Mouse (Mus musculus) midbrain, embryonic 12.5 days (tissue): Measurements from ENCODE around the gene Krt83. TPM values are rescaled to one million over a fixed set of nuclear protein-coding genes. Genes with fewer than 3 reads are reported as not detected.

Experiments
- ATAC-seq: fragments of 200-750 bp; cut with Nextera tagmentation; 2 replicates; pipeline ENCODE4 v1.8.0; 2017; ENCODE audit warnings: low read depth, moderate TSS enrichment, moderate library complexity; ENCODE audit not compliant: low FRiP score
- H3K27ac ChIP-seq: fragments of 300-500 bp; sonication (generic); replicated peaks from 2 replicates; pipeline ENCODE4 v1.5.1; 2016; ENCODE audit warnings: mild to moderate bottlenecking
- H3K27me3 ChIP-seq: fragments of 300-500 bp; sonication (generic); 2 replicates; pipeline ENCODE4 v1.6.1; 2016; ENCODE audit warnings: mild to moderate bottlenecking
- H3K36me3 ChIP-seq: fragments of 300-500 bp; sonication (generic); 2 replicates; pipeline ENCODE4 v1.6.1; 2016
- H3K4me1 ChIP-seq: fragments of 300-500 bp; sonication (generic); 2 replicates; pipeline ENCODE4 v1.6.1; 2016
- H3K4me2 ChIP-seq: fragments of 300-500 bp; sonication (generic); replicated peaks from 2 replicates; pipeline ENCODE4 v1.6.1; 2016; ENCODE audit warnings: mild to moderate bottlenecking, moderate library complexity
- H3K4me3 ChIP-seq: fragments of 300-500 bp; sonication (generic); 2 replicates; pipeline ENCODE4 v1.5.1; 2016; ENCODE audit warnings: mild to moderate bottlenecking
- H3K9ac ChIP-seq: fragments of 300-500 bp; sonication (generic); replicated peaks from 2 replicates; pipeline ENCODE4 v1.6.1; 2016; ENCODE audit warnings: mild to moderate bottlenecking, moderate library complexity
- H3K9me3 ChIP-seq: fragments of 300-500 bp; sonication (generic); 2 replicates; pipeline ENCODE4 v1.6.1; 2016; ENCODE audit warnings: mild to moderate bottlenecking
- WGBS: fragments of 180-500 bp; shearing (Covaris S2); methylation state at CpG from one replicate; pipeline ENCODE4 v1.1.7; 2016; 5-methylcytosine and 5-hydroxymethylcytosine counted together
- polyA plus RNA-seq: library from polyadenylated mRNA; unstranded; fragments of >200 nt; fragmentation: Nextera tagmentation; extraction: Ambion mirVana; gene quantifications from 2 replicates; pipeline ENCODE4 v1.2.1, GENCODE M21; 2016

Krt83 gene
- polyA plus RNA-seq, 1 experiment from 2014 or later = not detected

DNA sequence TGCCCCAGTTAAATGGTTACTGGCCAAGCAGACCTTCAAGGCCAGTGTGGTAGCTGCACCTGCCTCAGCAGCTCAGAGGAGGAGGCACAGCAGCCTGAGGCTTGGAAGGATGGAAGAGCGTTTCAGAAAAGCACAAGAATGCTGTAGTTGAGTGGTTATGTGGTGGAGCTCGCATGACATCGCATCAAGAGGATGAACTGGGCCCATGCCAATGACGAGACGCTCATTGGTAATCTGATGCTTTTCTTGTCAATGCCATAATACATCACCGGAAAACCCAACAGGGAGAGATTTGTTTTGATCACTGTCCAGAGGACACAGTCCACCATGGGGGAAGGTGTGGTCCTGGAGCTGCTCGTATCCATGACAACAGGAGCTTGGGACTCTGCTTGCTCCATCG lies 4.0 kb upstream of the Krt83 start:
- no peak for ATAC-seq
- WGBS = 91% methylated on average over 8 of the region's 8 CpGs
- no peak overlapping the region for H3K4me3 ChIP-seq
- no peak overlapping the region for H3K27ac ChIP-seq
- no peaks in the 10 kb centered on the region for H3K27me3 ChIP-seq
- H3K36me3 ChIP-seq = no peaks in the 10 kb centered on the region
- H3K4me1 ChIP-seq = no peaks in the 10 kb centered on the region
- H3K9me3 ChIP-seq = no peaks in the 10 kb centered on the region
- H3K9ac ChIP-seq = no peak overlapping the region
- no peak overlapping the region for H3K4me2 ChIP-seq

DNA sequence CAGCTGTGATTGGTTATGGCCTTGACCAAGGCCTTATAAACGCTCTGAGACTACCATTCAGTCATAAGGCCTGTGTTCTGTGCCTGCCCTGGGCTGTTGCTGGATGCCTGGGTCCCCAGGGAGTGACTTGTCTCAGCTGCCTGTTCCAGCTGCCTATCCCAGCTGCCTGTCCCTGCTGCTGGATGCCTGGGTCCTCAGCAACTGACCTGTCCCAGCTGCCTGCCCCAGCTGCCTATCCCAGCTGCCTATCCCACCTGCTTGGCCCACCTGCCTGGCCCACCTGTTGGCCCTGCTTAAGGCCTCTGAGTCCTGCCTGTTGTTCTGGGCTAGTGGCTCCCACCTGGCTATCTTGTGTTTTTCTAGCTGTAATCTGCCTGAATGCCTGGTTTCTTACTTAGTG lies 2.9 kb upstream of the Krt83 start:
- no peaks in the 10 kb centered on the region for H3K36me3 ChIP-seq

DNA sequence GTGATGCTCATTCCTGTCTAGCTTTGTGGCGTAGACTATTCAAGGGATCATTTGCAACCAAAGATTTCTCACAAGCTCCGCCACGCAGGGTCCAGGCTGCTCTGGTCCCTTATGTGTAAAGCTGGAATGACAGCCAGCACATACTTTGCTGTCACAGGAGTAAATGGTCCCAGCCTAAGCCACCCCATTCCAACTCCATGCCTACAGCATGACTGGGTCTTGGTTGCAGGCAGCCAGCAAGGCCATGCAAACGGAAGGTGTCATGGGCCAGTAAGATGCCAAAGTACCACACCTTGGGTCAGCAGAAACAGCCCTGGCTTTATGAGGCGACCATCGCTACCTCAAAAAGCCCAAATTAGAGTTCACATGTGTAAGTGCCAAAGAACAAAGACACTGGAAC lies 2.4 kb upstream of the Krt83 start:
- Histone ChIP-seq H3K4me3 (no peak overlapping the region), H3K4me2 (no peak overlapping the region), H3K9me3 (no peaks in the 10 kb centered on the region), H3K27ac (no peak overlapping the region), H3K9ac (no peak overlapping the region), H3K27me3 (no peaks in the 10 kb centered on the region), H3K4me1 (no peaks in the 10 kb centered on the region), H3K36me3 (no peaks in the 10 kb centered on the region)
- 95% methylated on average over 6 of the region's 6 CpGs for WGBS
- no peak for ATAC-seq

More for the DNA sequence above, 2.9 kb upstream of the Krt83 start:
- no peak overlapping the region for H3K4me3 ChIP-seq
- H3K27ac ChIP-seq = no peak overlapping the region
- no peaks in the 10 kb centered on the region for H3K9me3 ChIP-seq
- H3K9ac ChIP-seq = no peak overlapping the region
- no peaks in the 10 kb centered on the region for H3K27me3 ChIP-seq
- no peak for ATAC-seq
- H3K4me2 ChIP-seq = no peak overlapping the region
- WGBS = 56% methylated on average over 1 of the region's 1 CpGs
- no peaks in the 10 kb centered on the region for H3K4me1 ChIP-seq

DNA sequence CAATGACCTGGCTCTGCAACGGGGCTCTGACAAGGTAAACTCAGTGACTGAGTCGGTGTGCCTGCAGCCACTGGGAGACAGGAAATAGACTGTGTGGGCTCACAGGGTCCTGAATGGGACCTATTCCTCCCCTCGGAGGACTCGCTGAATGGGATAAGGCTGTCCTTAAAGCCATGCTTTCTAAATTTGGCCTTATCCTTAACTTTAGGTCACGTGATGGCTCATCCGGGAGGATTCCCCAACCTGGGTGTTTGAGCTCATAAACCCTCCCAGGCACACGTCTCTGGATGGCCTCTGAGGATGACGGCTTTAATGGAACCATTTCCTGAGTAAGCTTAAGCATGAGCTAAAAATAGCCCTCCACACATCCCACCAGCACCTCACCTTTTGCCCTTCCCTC lies 1.4 kb upstream of the Krt83 start:
- H3K4me3 ChIP-seq = no peak overlapping the region
- H3K4me2 ChIP-seq = no peak overlapping the region
- no peaks in the 10 kb centered on the region for H3K27me3 ChIP-seq
- no peaks in the 10 kb centered on the region for H3K36me3 ChIP-seq
- no peaks in the 10 kb centered on the region for H3K4me1 ChIP-seq
- no peaks in the 10 kb centered on the region for H3K9me3 ChIP-seq
- H3K27ac ChIP-seq = no peak overlapping the region
- 76% methylated on average over 8 of the region's 8 CpGs for WGBS
- ATAC-seq = no peak
- no peak overlapping the region for H3K9ac ChIP-seq

DNA sequence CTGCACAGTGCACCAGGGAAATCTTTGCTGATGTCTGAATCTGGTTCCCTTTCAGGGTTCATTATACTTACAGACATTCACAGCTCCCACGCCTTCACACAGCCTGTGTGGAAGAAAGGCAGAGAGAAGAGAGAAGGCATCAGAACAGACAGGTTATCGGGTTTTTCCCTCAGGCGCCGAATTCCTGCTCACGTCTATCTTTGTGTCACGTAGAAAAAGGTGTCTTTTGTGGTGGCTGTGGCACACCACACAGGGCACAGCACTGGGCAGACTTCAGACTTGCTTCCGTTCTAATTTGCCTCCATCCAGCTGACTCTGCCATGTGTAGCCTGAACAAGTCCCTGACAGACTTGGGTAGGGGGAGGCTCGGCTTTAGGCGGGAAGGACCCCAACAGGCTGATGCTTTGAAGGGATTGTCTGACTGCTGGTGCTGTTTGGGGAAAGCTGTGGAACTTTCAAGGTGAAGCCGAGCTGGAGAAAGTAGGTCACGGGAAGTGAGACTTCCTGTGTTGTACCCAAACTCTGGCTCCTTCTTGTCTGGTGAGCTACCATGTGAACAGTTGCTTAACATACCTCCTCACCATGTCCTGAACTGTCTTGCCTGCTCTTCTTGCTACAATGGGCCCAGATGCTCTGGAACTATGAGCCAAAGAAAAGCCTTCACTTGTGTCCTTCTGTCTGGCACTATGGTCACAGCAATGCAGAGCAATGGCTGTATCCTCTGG lies 5.2 kb downstream of the Krt83 start:
- H3K36me3 ChIP-seq = no peaks in the 10 kb centered on the region
- no peak for ATAC-seq
- H3K4me1 ChIP-seq = no peaks in the 10 kb centered on the region
- no peak overlapping the region for H3K4me3 ChIP-seq
- no peak overlapping the region for H3K9ac ChIP-seq
- WGBS = 84% methylated on average over 11 of the region's 11 CpGs
- H3K27me3 ChIP-seq = no peaks in the 10 kb centered on the region
- H3K27ac ChIP-seq = no peak overlapping the region
- H3K9me3 ChIP-seq = no peaks in the 10 kb centered on the region
- H3K4me2 ChIP-seq = no peak overlapping the region

DNA sequence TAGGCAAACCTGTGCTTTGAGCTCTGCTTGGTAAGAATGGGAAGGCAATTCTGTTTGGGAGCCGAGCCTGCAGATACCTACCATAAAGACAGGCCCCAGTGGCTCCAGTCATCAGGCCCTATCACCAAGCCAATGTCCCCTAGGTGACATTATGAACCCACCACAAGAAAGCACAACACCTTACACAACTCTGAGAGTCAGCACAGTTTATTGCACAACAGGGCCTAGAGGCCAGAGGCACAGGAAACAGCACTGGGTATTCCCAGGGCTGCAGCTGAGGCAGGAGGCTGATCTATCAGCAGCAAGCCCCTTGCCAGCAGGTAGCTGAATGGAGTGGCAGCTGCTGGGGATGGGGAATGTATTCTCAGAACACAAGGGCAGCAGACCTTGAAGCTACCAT lies 6.4 kb downstream of the Krt83 start:
- Histone ChIP-seq H3K36me3 (no peaks in the 10 kb centered on the region), H3K27ac (no peak overlapping the region), H3K4me2 (no peak overlapping the region), H3K4me1 (no peaks in the 10 kb centered on the region), H3K9me3 (no peaks in the 10 kb centered on the region), H3K4me3 (no peak overlapping the region), H3K9ac (no peak overlapping the region), H3K27me3 (no peaks in the 10 kb centered on the region)
- WGBS = 83% methylated on average over 1 of the region's 1 CpGs
- no peak for ATAC-seq

DNA sequence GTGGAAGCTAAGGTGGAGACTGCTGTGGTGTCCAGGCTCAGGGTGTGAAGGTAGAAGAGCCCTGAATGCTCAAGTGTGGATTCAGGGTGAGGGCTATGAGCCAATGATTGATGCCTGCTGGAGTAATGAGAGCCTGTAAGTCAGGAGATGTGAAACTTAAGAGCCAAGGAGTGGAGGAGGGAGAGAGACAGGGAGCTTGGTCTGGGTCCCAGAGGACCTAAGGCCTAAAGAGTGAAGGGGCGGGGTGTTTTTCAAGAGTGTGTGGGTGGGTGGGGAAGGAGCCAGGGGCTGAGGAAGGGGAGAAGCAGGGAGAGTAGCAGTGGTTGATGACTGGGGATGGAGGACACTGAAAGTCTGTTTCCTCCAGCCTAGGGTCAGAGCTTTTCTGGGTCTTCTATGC lies 7.7 kb downstream of the Krt83 start:
- WGBS = 88% methylated on average over 1 of the region's 1 CpGs
- Histone ChIP-seq H3K4me2 (no peak overlapping the region), H3K4me1 (peaks cover 12% of the 10 kb centered on the region), H3K9me3 (no peaks in the 10 kb centered on the region), H3K36me3 (no peaks in the 10 kb centered on the region), H3K27me3 (peaks cover 8% of the 10 kb centered on the region), H3K9ac (no peak overlapping the region), H3K27ac (no peak overlapping the region), H3K4me3 (no peak overlapping the region)
- ATAC-seq = no peak

DNA sequence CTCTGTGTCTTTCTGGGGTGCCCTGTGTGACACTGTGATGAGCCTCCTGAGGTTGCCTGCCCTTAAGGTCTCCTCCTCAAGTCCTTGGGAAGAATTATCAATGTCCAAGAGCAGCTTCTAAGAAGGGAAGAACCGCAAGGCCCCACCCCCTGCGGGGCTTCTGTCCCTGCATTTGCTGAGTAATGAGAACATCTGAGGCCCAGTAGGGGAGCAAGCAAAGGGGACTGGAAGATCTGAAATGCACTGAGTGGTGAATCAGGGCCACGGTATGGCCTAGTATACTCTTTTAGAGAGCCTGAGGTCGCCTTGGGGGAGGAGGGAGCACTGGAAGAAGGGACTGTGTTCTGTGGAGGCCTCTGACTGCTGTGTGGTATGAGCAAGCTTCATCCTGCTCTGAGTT lies 9.3 kb downstream of the Krt83 start:
- WGBS = 34% methylated on average over 4 of the region's 4 CpGs
- Histone ChIP-seq H3K27me3 (peaks cover 17% of the 10 kb centered on the region), H3K9ac (no peak overlapping the region), H3K4me2 (no peak overlapping the region), H3K27ac (no peak overlapping the region), H3K4me1 (peaks cover 12% of the 10 kb centered on the region), H3K36me3 (no peaks in the 10 kb centered on the region), H3K9me3 (no peaks in the 10 kb centered on the region), H3K4me3 (no peak overlapping the region)
- ATAC-seq = no peak

DNA sequence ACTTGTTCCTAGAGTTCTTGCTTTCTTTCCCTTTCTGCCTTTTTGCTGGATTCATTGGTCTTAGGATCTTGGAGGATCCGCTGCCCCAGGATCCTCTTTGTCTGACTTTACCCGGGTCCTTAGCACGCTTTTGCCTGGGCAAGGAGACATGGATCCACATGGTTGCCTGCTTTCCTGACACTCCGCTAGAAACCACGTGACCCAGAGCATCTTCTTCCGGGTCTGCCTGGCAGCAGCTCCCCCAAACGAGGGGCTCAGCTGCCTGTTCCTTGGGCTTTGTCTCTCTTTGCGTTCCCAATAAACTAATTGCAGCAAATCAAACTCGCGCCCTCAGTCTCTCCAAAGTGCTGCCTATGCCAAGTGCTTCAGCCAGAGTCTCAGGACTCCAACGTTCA lies 11.6 kb downstream of the Krt83 start:
- Histone ChIP-seq H3K36me3 (no peaks in the 10 kb centered on the region), H3K4me3 (peak overlapping the region; percentile 36), H3K9ac (peak overlapping the region; percentile 24; the same call in 1 of the 2 replicates), H3K4me2 (peak overlapping the region; percentile 69), H3K9me3 (no peaks in the 10 kb centered on the region), H3K27me3 (peaks cover 17% of the 10 kb centered on the region), H3K27ac (no peak overlapping the region), H3K4me1 (peaks cover 12% of the 10 kb centered on the region)
- 32% methylated on average over 11 of the region's 11 CpGs for WGBS
- ATAC-seq = no peak

DNA sequence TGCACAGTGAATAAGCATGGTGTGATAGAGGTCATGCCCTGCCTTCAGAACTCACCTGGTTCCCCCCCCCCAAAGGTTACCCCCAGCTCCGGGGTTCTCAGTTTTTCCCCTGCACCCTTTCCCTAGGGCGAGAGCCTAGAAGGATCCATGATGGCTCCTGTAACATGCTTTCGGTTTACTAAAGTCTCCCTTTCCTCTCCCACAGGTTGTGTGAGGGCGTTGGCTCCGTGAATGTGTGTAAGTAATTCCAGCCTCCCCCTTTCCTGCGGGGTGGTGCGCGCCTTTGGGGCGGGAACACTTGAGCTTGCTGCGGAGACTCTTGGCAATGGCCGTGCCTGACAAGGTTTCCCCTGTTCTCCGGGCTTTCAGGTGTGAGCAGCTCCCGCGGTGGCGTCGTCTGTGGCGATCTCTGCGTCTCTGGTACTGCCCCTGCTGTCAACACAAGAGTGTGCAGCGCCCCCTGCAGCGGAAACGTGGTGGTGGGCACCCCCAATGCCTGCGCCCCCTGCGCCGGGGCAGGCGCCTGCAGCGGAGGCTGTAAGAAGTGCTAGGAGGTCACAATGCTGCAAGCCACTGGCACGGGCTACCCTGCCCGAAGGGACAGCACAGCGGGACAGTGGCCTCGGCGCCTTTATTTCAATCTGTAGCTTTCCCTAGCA lies 12.2 kb downstream of the Krt83 start:
- H3K27me3 ChIP-seq = peaks cover 17% of the 10 kb centered on the region
- ATAC-seq = no peak
- H3K4me1 ChIP-seq = peaks cover 12% of the 10 kb centered on the region
- no peak overlapping the region for H3K27ac ChIP-seq
- peak overlapping the region; percentile 24 for H3K9ac ChIP-seq
- WGBS = 8% methylated on average over 31 of the region's 31 CpGs
- no peaks in the 10 kb centered on the region for H3K9me3 ChIP-seq
- H3K4me2 ChIP-seq = peak overlapping the region; percentile 69
- peak overlapping the region; percentile 36 for H3K4me3 ChIP-seq
- no peaks in the 10 kb centered on the region for H3K36me3 ChIP-seq

DNA sequence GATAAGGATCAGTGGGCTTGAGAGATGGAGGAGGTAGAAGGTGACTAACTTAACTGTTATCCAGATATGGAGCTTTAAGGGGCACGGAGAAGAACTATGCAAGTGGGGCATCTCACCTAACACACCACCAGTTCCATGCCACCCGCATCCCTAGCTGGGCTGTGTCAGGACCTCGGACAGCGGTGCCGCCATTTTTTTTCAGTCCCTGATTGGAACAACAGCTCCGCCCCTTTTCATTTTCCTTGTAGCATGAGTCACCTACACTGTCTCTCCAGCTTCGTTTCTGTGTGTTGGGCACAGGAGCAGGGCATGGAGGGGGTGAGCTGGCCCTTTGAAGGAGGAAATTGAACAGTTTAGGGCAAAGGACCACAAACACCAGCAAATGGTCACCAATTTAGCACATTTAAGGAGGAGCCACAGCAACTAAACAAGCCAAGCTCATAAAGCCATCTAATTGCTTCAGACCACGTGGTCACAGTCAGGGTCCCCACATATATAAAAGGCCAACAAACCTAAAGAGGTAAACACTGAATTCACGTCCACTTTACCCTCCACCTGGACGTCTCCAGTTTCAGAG lies 18.3 kb downstream of the Krt83 start, which contains the start of gene Krt86:
Gene Krt86, plus strand, starts transcription at position 527 of the 577 bp plus-strand sequence.
- 39% methylated on average over 10 of the region's 10 CpGs for WGBS
- H3K4me3 ChIP-seq = no peak within 1 kb of the TSS
- ATAC-seq = no peak
- H3K9ac ChIP-seq = no peak within 1 kb of the TSS
- no peak within 1 kb of the TSS for H3K27ac ChIP-seq
- no peaks in the 10 kb centered on the region for H3K36me3 ChIP-seq
- H3K4me2 ChIP-seq = no peak within 1 kb of the TSS
- H3K27me3 ChIP-seq = peaks cover 5% of the 10 kb centered on the region
- no peaks in the 10 kb centered on the region for H3K9me3 ChIP-seq
- no peaks in the 10 kb centered on the region for H3K4me1 ChIP-seq

DNA sequence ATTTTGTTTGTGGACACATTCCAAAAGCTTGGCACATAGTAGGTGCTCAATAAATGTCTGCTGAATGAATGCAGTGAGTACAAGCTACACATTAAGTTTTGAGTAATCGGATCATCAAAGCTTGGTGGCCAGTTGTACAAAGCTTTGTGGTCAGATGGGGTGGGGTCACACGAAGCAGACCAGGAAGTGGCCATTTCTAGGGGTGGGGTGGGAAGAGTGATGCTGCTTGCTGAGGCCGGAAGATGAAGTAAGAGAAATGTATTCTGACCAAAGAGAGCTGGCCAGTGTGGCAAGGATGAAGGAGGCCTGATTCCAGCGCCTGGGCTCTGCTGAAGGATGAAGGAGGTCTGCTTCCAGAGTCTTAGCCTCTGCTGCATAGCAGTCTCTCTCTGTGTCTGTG lies 22.2 kb downstream of the Krt83 start:
- Histone ChIP-seq H3K36me3 (no peaks in the 10 kb centered on the region), H3K9me3 (no peaks in the 10 kb centered on the region), H3K4me3 (no peak overlapping the region), H3K4me1 (no peaks in the 10 kb centered on the region), H3K4me2 (no peak overlapping the region), H3K27me3 (no peaks in the 10 kb centered on the region), H3K27ac (no peak overlapping the region), H3K9ac (no peak overlapping the region)
- ATAC-seq = no peak
- WGBS = 88% methylated on average over 4 of the region's 4 CpGs
